Mouse (Mus musculus) lung, adult 2 months (tissue): Measurements from ENCODE around the gene Itga9. TPM values are rescaled to one million over a fixed set of nuclear protein-coding genes. Genes with fewer than 3 reads are reported as not detected.
A peak's percentile ranks its signal among the peaks of the same experiment; 100 is the strongest.

ENCODE experiments used
- DNase-seq: peaks from one replicate; pipeline ENCODE4 v3.0.0; 2022
- H3K4me1 ChIP-seq: fragments of 200-500 bp; 2 replicates; pipeline ENCODE4 v1.6.1; 2011; ENCODE audit warnings: low read length; ENCODE audit not compliant: control insufficient read depth, insufficient read depth
- H3K4me3 ChIP-seq: fragments of 200-500 bp; replicated peaks from 2 replicates; pipeline ENCODE3; 2011; ENCODE audit warnings: low read depth, mild to moderate bottlenecking, control low read depth, low read length; ENCODE audit errors: extremely low read depth
- CTCF ChIP-seq: fragments of 200-500 bp; IDR thresholded peaks from 2 replicates; pipeline ENCODE4 v1.5.1; 2011; ENCODE audit warnings: mild to moderate bottlenecking, low read length, control low read depth; ENCODE audit not compliant: insufficient read depth
- POLR2A ChIP-seq: fragments of 200-500 bp; IDR thresholded peaks from 2 replicates; pipeline ENCODE4 v1.6.1; 2011; ENCODE audit warnings: low read depth, mild to moderate bottlenecking, control low read depth, low read length, borderline replicate concordance; ENCODE audit errors: extremely low read depth
- WGBS: fragments of 180-500 bp; shearing (Covaris S2); methylation state at CpG from one replicate; pipeline ENCODE4 v1.1.7; 2018; 5-methylcytosine and 5-hydroxymethylcytosine counted together
- polyA plus RNA-seq: library from polyadenylated mRNA; depleted of rRNA; stranded (reverse); fragments of >200 nt; gene quantifications from 2 replicates; pipeline ENCODE4 v1.2.3, GENCODE M21; 2012

The Itga9 gene
- polyA plus RNA-seq, 1 experiment: 66.2 TPM

DNA sequence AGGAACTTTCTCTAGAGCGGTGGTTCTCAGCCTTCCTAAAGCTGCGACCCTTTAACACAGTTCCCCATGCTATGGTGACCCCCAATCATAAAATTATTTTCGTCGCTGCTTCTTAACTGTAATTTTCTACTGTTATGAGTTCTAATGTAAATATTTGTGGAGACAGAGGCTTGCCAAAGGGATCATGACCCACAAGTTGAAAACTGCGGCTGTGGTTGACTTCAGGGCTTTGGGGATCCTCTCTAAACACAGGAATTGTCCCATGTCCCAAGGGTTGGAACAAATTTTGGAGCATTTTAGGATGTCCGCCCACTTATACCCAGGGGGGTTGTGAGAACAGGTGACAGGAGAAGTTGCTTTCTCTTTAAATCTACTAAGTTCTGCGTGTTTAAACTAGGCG lies 107.0 kb downstream of the Itga9 start:
- DNase-seq: no peak
- H3K4me3 ChIP-seq: no peak overlapping the region
- 68% methylated on average over 8 of the region's 8 CpGs for WGBS
- H3K4me1 ChIP-seq: no peaks in the 10 kb centered on the region
- no peak for TF ChIP-seq POLR2A
- no peak for TF ChIP-seq CTCF

DNA sequence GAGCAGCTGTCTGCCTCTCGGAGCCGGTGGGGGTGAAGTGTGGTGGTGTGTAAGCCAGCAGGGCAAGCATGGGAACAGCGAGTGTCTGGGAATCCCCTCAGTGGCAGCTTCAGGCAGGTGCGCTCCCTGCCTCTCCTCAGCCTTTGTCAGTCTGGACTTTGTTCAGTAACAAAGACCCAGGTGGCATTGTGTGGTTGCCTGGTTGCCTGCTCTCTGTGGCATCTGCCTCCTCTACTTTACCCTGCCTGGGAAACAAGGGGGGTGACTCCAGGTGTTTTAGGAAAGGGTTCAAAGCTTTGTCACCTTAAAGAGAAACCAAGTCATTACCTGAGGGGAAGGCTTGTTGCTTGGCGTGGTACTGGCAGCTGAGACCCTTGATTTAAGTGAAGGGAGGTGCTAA lies 108.0 kb downstream of the Itga9 start:
- TF ChIP-seq CTCF (no peak), POLR2A (no peak)
- Histone ChIP-seq H3K4me3 (no peak overlapping the region), H3K4me1 (no peaks in the 10 kb centered on the region)
- 81% methylated on average over 5 of the region's 5 CpGs for WGBS
- no peak for DNase-seq

GRCm38 (mm10) chr9:118715971-118716628 lies 109.6 kb downstream of the Itga9 start:
- 0 out of 2 replicates have a peak, but pooled peaks have one; percentile 9 for TF ChIP-seq CTCF
- no peak for TF ChIP-seq POLR2A
- no peaks in the 10 kb centered on the region for H3K4me1 ChIP-seq
- no peak for DNase-seq
- WGBS: 35% methylated on average over 9 of the region's 9 CpGs
- no peak overlapping the region for H3K4me3 ChIP-seq

DNA sequence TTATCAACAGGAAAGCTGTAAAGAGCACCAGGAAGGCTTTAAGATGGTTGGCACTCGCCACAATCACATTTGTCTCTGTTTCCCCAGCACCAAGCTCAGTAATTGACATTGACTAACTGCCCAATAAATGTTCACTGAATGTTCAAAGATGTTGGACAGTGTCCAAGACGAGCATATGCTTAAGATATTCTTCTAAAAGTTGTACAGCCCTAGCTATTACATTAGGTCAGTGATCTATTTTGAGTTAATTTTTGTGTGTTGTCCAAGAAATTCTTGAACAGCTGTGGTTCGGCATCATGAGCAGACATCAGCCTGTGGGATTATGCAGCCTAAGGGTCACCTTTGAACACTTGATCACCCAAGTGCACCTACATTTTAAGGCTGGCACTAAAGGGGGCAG lies 110.9 kb downstream of the Itga9 start:
- Histone ChIP-seq H3K4me3 (no peak overlapping the region), H3K4me1 (no peaks in the 10 kb centered on the region)
- 51% methylated on average over 3 of the region's 3 CpGs for WGBS
- TF ChIP-seq POLR2A (no peak), CTCF (no peak)
- no peak for DNase-seq

- Histone ChIP-seq H3K4me3 (no peak overlapping the region), H3K4me1 (no peaks in the 10 kb centered on the region)
- TF ChIP-seq POLR2A (no peak), CTCF (no peak)
- WGBS: 85% methylated on average over 2 of the region's 2 CpGs
- no peak for DNase-seq
These were observed 112.0 kb downstream of the Itga9 start for GRCm38 (mm10) chr9:118718511-118718910.

DNA sequence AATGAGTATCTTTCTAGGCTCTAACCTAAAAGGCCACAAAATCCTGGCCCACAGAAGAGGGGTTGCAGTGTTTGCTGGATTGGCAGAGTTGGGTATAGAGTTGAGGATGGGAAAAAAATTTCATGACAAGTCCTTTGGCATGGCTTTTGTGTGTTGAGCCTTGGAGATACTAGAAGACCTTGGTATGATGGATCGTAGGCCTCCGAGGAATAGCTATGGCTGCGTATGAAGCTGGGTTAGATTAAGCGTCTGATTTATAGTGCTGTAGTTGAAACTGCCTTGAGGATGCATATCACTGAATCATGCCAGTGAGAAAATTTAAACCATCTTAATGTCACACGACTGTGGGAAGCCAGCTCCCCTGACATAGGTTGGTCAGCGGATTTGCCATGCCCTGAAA lies 114.6 kb downstream of the Itga9 start:
- TF ChIP-seq CTCF: no peak
- no peak for TF ChIP-seq POLR2A
- Histone ChIP-seq H3K4me3 (no peak overlapping the region), H3K4me1 (peaks cover 3% of the 10 kb centered on the region)
- 99% methylated on average over 6 of the region's 6 CpGs for WGBS
- no peak for DNase-seq

GRCm38 (mm10) chr9:118722789-118723325 lies 116.4 kb downstream of the Itga9 start:
- 90% methylated on average over 2 of the region's 2 CpGs for WGBS
- no peak for TF ChIP-seq CTCF
- no peak for DNase-seq
- Histone ChIP-seq H3K4me1 (peaks cover 3% of the 10 kb centered on the region), H3K4me3 (no peak overlapping the region)

GRCm38 (mm10) chr9:118725128-118725527 lies 118.6 kb downstream of the Itga9 start:
- DNase-seq: no peak
- peaks cover 3% of the 10 kb centered on the region for H3K4me1 ChIP-seq
- TF ChIP-seq POLR2A: no peak
- no peak for TF ChIP-seq CTCF
- 41% methylated on average over 9 of the region's 9 CpGs for WGBS
- no peak overlapping the region for H3K4me3 ChIP-seq

DNA sequence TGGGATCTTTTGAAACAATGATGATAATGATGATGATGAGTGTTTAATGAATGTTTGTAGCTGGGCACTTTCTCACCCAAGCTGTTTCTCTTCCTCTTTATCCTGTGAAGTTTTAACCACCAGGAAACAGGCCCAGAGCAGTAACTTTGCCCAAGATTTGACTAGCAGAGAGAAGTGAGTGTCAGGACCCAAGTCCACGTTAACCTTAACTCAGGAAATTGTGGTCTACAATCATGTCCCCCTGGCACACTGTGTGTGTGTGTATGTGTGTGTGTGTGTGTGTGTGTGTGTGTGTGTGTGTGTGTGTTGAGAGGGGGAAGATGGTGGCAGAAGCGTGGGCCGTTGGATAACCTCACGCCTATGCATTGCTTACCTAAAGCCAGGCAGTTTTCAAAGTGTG lies 120.1 kb downstream of the Itga9 start:
- TF ChIP-seq CTCF: no peak
- no peak for TF ChIP-seq POLR2A
- peaks cover 11% of the 10 kb centered on the region for H3K4me1 ChIP-seq
- DNase-seq: no peak

GRCm38 (mm10) chr9:118728296-118728695 lies 121.8 kb downstream of the Itga9 start:
- DNase-seq: no peak
- Histone ChIP-seq H3K4me1 (peaks cover 14% of the 10 kb centered on the region), H3K4me3 (no peak overlapping the region)
- no peak for TF ChIP-seq CTCF
- no peak for TF ChIP-seq POLR2A
- 72% methylated on average over 6 of the region's 6 CpGs for WGBS

More for the DNA sequence above, 120.1 kb downstream of the Itga9 start:
- WGBS: 84% methylated on average over 4 of the region's 4 CpGs
- H3K4me3 ChIP-seq: no peak overlapping the region

DNA sequence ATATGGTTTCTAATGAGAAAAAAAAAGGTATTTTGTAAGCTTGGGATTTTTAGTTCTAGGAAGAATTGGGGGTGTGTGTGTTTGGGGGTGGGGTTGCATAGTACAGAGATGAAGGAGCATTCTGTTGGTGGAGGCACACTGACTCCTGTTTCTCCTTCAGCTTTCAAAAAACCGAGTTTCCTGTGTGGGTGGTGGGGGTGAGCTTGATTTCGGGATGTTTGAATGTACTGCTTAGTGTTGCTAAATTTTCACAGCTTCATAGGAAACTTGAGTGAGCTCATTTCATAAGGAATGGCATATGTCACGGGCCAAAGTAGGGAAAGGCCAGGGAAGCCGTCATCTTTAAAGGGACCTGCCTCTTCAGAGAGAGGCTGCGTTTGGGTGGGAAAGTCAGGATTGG lies 122.5 kb downstream of the Itga9 start:
- Histone ChIP-seq H3K4me1 (peaks cover 14% of the 10 kb centered on the region), H3K4me3 (no peak overlapping the region)
- TF ChIP-seq CTCF: no peak
- TF ChIP-seq POLR2A: no peak
- no peak for DNase-seq
- WGBS: 65% methylated on average over 5 of the region's 5 CpGs
